Mouse (Mus musculus) kidney, postnatal 25 days (tissue): ENCODE data around the gene Pde6g.
A peak's percentile ranks its signal among the peaks of the same experiment; 100 is the strongest.

ENCODE experiments used
- DNase-seq, 2 experiments: peaks; one replicate each; pipeline ENCODE4 v3.0.0; 2021; ENCODE audit warnings: mixed read lengths in 2 of 2

Pde6g gene

DNA sequence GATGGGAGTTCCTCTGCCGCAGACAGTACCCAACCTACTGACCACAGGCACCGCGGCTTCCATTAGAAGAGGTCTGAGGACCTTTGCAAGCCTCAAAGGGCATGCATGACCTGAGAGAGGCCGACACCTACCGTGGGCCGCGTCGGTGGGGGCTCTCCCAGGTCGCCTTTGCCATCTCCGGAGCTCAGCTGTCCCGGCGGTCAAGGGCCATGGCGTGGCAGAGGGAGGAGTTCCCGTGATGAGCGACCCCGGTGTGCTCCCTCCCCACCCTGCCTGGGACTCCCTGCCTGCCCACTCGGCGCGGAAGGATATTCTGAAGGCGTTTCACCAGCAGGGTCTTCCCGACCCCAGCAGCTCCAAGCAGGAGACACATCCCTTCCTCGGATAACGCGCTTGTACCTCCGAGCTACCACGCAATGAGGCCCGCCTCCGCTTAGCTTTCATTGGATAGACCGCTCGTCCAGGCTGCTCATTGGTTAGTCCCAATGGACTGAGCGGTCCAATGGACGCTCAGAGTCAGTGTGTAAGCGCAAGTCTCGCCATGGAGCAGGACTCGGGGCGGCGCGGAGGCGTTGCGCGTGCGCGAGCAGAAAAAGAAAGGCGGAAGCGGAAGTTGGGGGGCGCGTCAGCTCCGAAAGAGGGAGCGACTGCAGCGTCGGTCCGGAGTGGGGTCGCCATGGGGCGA lies 13.9 kb upstream of the Pde6g start, which contains the start of gene Arl16:
TSS of gene Arl16 (minus strand) at position 557 of the 685 bp plus-strand sequence.
- DNase-seq = peak; percentile 95 to 97

DNA sequence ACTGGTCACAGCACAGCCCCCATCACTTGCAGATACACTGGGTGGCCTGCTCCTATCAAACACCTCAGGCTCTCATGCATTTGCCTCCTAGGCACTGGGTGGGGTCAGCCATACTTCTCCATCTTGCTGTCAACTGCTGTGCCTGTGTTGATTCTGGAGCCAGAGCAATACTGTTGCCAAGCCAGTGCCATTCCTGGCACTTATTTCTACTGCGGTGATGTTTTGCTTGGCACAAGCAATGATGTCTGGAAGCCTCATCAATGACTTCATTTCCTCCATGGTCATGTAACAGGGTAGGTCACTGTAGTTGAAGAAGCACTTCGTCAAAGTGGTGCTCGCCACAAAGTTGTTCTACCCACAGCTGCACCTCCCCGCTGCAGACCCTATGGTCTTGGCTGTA lies 12.2 kb upstream of the Pde6g start:
- DNase-seq = no peak

DNA sequence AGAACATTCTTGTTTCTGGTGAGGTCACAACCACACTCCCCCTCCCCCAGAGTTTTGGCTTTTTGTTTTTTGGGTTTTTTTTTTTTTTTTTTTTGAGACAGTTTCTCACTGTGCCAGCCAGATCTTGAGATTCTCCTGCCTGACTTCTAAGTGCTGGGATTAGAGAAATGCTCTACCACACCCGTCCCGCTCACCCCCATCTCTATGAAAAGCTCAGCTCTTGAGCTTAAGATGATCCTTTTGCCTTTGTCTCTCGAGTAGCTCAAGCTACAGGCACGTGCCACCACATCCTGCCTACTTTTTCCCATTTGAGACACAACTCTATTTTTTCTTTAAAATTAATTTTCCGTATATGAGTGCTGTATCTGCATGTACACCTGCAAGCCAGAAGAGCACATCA lies 11.1 kb upstream of the Pde6g start:
- no peak for DNase-seq

- no peak for DNase-seq
These were observed 10.2 kb upstream of the Pde6g start for GRCm38 (mm10) chr11:120463536-120463935.

- no peak for DNase-seq
These were observed 5.7 kb upstream of the Pde6g start for GRCm38 (mm10) chr11:120458847-120459597.

- peak; percentile 80 to 90 for DNase-seq
These were observed 4.8 kb upstream of the Pde6g start, which contains the start of the genes Oxld1 and Ccdc137 for GRCm38 (mm10) chr11:120457772-120458751. Oxld1 (minus strand) TSS chr11:120458068. Ccdc137 (plus strand) TSS chr11:120458115.

DNA sequence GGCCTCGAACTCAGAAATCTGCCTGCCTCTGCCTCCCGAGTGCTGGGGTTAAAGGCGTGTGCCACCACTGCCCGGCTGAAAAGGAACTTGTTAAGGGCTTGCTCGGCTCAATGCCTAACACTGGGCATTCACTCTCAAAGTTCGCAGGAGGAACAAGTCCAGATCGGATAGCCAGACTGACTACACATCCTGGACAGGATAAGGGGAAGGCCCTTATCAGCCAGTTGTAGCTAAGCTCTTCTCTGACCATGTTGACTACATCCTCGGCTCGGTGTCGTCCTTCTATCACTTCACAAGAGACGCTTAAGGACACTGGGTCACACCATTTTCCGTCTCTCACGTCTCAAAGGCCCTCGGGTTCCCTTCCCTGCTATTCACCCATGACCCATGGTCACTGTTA lies 4.1 kb upstream of the Pde6g start:
- no peak for DNase-seq

DNA sequence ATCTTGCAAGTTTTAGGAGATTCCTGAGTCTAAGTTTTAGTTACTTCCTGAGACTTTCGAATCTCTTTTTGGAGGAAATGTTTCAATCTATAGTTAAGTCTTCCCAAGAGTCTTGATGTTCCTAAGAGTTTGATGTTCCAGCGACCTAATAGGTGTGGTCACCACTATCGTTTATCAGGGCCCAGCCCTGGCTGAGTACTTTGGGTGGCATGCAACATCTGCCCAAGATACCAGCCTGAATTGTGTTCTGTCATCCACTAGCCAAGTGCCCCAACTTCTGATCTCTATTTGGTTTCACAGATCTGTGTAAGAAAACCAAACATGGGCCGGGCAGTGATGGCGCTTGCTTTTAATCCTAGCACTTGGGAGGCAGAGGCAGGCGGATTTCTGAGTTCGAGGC lies 2.1 kb upstream of the Pde6g start:
- DNase-seq = no peak

- no peak for DNase-seq
These were observed 1.7 kb upstream of the Pde6g start for GRCm38 (mm10) chr11:120454965-120455364.

GRCm38 (mm10) chr11:120452246-120452645 lies 1.1 kb downstream of the Pde6g start:
- DNase-seq = no peak

- no peak for DNase-seq
These were observed 6.1 kb downstream of the Pde6g start for GRCm38 (mm10) chr11:120447179-120447578.

DNA sequence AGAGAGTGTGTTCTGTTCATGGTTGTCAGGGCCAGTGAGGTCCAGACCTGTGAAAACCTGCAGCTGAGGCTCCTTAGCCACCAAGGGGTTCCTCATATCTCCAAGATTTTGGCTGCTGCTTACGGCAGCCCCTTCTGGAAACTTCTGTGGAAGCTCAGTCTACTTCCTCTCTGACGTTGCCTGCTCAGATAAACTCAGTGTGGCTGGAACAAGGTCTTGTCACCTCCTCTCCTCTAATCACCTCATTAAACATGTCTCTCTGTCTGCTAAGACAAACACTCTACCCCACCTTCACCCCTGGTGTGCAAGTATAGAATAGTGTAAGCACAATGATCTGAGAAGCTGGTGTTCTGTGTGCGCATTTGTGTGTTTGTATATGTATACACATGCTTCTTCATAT lies 7.8 kb downstream of the Pde6g start:
- no peak for DNase-seq

GRCm38 (mm10) chr11:120444106-120444505 lies 9.2 kb downstream of the Pde6g start:
- no peak for DNase-seq

DNA sequence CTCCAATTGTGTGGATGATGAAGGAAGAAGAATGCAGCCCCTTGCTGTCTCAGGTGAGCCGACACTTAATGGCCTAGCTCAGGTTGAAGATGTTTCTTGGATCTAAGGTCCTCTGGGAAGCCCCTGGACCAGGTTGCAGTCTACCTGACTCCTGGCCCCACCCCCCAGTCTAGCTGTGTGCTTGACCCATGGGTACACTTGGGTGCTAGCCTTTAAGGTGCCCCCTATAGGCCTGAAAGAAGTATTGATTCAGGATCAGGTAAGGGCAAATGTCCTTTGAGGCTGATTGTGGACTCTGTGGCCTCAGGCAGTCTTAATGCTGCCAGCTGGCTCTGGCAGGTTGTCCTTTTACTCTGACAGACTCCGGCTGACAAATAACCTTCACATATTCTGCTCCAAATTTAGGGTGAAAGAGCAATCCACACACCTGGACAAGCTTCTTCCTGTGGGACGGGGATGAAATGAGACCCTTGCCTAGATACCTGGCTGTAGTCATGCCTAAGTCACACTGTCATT lies 10.5 kb downstream of the Pde6g start:
- no peak for DNase-seq

- DNase-seq = no peak
These were observed 11.0 kb downstream of the Pde6g start, which contains the start of gene Tspan10 for GRCm38 (mm10) chr11:120442344-120442743. Tspan10 (plus strand) TSS chr11:120442644.

DNA sequence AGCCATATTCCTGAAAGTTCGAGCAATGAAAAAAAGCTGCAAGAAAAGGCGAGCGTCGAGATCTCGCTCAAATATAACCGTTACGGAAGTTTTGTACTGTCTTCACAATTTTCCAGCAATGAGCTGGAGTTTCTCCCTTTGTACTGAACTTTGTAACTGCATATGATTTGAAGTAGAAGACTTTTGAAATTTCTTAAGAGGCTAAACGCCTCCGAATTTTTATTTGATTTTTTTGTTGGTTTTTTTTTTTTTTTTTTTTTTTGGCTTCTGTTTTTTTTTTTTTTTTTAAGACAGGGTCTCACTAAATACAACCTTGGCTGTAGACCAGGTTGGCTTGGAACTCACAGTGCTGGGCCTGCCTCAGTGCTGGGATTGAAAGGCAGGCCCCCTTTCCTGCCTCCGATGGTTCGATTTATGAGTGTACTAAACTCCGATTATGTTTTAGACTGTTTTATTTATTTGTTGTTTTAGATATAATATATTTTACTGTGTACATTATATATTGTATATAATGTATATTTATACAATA lies 15.4 kb downstream of the Pde6g start:
- DNase-seq = no peak

- peak; percentile 85 to 90 for DNase-seq
These were observed 16.0 kb downstream of the Pde6g start, which contains the start of gene Nploc4 for GRCm38 (mm10) chr11:120437152-120437856. Nploc4 (minus strand) TSS chr11:120437708.

GRCm38 (mm10) chr11:120426727-120427126 lies 26.6 kb downstream of the Pde6g start:
- DNase-seq = no peak

- DNase-seq = peak; percentile 66 to 75
These were observed 29.6 kb downstream of the Pde6g start for GRCm38 (mm10) chr11:120423569-120424295.

- no peak for DNase-seq
These were observed 30.4 kb downstream of the Pde6g start for GRCm38 (mm10) chr11:120422651-120423568.
